Mouse (Mus musculus) erythroblast, embryonic 14.5 days (primary cell): ENCODE measurements around the gene Krtap5-2. TPM values are rescaled to one million over a fixed set of nuclear protein-coding genes. Genes with fewer than 3 reads are reported as not detected.
"Not testable (repeated sequence)": the region's sequence is repeated elsewhere in the genome, so short reads cannot be mapped to it uniquely, and the experiment has no call there.

ENCODE experiments used
- H3K27me3 ChIP-seq: 2 replicates; pipeline ENCODE4 v1.6.1; 2012; ENCODE audit warnings: inconsistent platforms; ENCODE audit not compliant: control insufficient read depth
- H3K36me3 ChIP-seq: 2 replicates; pipeline ENCODE4 v1.6.1; 2012; ENCODE audit warnings: mild to moderate bottlenecking, inconsistent platforms; ENCODE audit not compliant: control insufficient read depth
- H3K4me1 ChIP-seq: 2 replicates; pipeline ENCODE4 v1.6.1; 2012; ENCODE audit warnings: inconsistent platforms; ENCODE audit not compliant: control insufficient read depth
- H3K4me3 ChIP-seq: replicated peaks from 2 replicates; pipeline ENCODE3; 2012; ENCODE audit warnings: moderate library complexity, mild to moderate bottlenecking, inconsistent platforms
- H3K9me3 ChIP-seq: 2 replicates; pipeline ENCODE4 v1.6.1; 2012; ENCODE audit warnings: low read length, inconsistent platforms, mixed read lengths; ENCODE audit not compliant: control insufficient read depth
- GATA1 ChIP-seq: IDR thresholded peaks from 2 replicates; pipeline ENCODE4 v1.6.1; 2012; ENCODE audit warnings: low read length, inconsistent platforms, mixed read lengths
- TAL1 ChIP-seq: IDR thresholded peaks from 3 replicates; pipeline ENCODE4 v1.6.1; 2012; ENCODE audit warnings: low read length, inconsistent platforms, mixed read lengths
- polyA plus RNA-seq: library from polyadenylated mRNA; stranded (reverse); fragments of >175 nt; gene quantifications from 2 replicates; pipeline ENCODE4 v1.2.3, GENCODE M21; 2012

Gene Krtap5-2
- polyA plus RNA-seq, 1 experiment: not detected

- H3K9me3 ChIP-seq: no peaks in the 10 kb centered on the region
- no peak for TF ChIP-seq TAL1
- TF ChIP-seq GATA1: no peak
- no peaks in the 10 kb centered on the region for H3K4me1 ChIP-seq
These were observed 5.2 kb upstream of the Krtap5-2 start for GRCm38 (mm10) chr7:142181021-142181420.

GRCm38 (mm10) chr7:142178685-142179084 is 2.9 kb upstream of the Krtap5-2 start:
- Histone ChIP-seq H3K36me3 (no peaks in the 10 kb centered on the region), H3K27me3 (no peaks in the 10 kb centered on the region), H3K9me3 (no peaks in the 10 kb centered on the region), H3K4me1 (no peaks in the 10 kb centered on the region), H3K4me3 (no peak overlapping the region)
- TF ChIP-seq GATA1 (no peak), TAL1 (no peak)

More at GRCm38 (mm10) chr7:142181021-142181420, 5.2 kb upstream of the Krtap5-2 start:
- Histone ChIP-seq H3K27me3 (no peaks in the 10 kb centered on the region), H3K4me3 (no peak overlapping the region), H3K36me3 (no peaks in the 10 kb centered on the region)

DNA sequence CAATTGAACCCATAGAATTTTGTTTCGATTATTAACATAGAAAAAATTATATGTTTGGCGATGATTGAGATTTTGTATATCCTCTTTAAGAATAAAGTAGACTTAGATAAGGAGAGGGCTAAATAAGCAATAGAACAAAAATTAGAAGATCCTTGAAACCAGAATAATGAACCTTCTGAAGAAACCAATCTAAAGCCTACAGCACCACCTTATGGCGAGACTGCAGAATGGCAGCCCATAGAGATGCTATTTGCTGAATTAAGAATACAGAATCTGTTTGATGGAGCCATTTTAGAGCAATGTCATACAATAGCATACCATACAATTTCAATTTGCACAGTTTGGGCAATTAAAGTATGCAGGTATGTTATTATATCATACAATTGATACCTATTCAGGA is 6.0 kb downstream of the Krtap5-2 start:
- Histone ChIP-seq H3K4me3 (no peak overlapping the region), H3K4me1 (no peaks in the 10 kb centered on the region), H3K27me3 (no peaks in the 10 kb centered on the region), H3K9me3 (no peaks in the 10 kb centered on the region), H3K36me3 (no peaks in the 10 kb centered on the region)
- TF ChIP-seq GATA1 (no peak), TAL1 (no peak)

DNA sequence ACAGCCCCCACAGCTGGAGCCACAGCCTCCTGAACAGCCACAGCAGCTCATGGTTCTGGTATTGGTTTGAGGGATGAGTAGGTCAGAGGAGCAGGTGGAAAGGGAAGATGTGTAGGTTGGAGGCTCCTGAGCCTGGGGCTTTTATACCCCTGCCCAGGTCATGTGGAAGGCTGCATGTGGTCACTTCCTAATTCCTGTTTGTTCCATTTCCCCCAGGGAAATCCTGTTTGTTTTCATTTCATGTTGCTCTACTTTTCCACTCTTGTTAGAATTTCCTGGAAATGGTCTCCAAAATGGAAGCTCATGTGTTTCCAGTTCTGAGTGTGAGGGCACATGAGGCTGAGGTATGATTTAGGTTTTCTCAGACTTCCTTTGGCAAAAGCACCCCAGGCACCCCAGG is 10.2 kb downstream of the Krtap5-2 start, which contains the start of gene Gm4553:
TSS of gene Gm4553 (minus strand) at position 101 of the 400 bp plus-strand sequence.
- not testable (repeated sequence) for H3K27me3 ChIP-seq, H3K4me3 ChIP-seq

DNA sequence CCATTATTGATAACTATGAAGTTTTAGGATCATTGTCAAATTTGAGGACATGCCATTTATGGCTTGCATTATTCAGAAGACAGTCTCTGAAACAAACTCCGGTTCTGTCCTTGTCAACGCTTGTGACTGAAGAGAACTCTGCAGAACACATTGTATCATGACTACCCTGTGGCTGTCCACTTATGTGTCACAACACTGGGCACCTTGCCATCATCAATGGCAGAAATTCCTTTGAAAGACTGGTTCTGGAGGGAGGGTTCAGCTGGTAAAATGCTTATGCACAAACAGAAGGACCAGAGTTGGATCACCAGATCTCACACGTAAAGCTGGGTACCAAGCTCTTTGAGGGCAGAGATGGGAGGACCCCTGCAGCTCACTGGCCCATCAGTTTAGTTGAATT is 16.4 kb downstream of the Krtap5-2 start:
- TF ChIP-seq GATA1: no peak
- TF ChIP-seq TAL1: no peak
- Histone ChIP-seq H3K4me3 (no peak overlapping the region), H3K4me1 (no peaks in the 10 kb centered on the region), H3K27me3 (no peaks in the 10 kb centered on the region), H3K9me3 (no peaks in the 10 kb centered on the region), H3K36me3 (no peaks in the 10 kb centered on the region)

More for the DNA sequence above, 10.2 kb downstream of the Krtap5-2 start, which contains the start of gene Gm4553:
- not testable (repeated sequence) for H3K4me1 ChIP-seq, H3K9me3 ChIP-seq, H3K36me3 ChIP-seq

DNA sequence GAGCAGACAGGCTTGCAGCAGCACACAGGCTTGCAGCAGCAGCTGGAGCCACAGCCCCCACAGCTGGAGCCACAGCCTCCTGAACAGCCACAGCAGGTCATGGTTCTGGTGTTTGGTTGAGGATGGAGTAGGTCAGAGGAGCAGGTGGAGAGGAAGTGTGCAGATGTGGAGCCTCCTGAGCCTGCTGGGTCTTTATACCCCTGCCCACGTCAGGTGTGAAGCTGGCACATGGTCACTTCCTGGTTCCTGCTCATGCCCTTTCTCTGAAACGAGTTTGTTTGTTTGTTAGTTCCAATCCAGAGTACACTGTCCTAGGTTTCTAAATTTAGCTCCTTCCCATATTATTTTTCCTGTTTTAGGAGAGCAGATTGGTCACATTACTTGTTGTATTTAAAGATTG is 18.8 kb downstream of the Krtap5-2 start, which contains the start of gene Gm29735:
TSS of gene Gm29735 (minus strand) at position 101 of the 400 bp plus-strand sequence.
- H3K4me3 ChIP-seq, H3K27me3 ChIP-seq, H3K9me3 ChIP-seq, H3K36me3 ChIP-seq, H3K4me1 ChIP-seq: not testable (repeated sequence)

DNA sequence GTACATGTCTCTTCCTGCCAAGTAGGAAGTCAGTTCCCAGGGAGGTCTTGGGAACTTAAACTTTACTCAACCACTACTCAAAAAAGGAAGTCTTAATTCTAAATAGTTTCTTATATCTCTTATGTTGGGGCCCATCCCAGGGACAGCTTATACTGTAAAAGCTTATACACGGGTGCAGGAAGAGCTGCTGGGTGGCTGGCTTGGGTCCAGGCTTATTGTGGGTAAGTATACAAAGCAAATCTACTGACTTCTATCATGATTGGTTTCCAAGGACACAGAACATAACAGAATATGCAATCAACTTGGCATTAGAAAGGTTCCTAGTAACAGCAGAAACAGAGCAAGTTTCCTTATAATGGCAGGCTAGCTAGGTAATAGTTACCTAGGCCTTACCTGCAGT is 20.5 kb downstream of the Krtap5-2 start:
- Histone ChIP-seq H3K4me3 (no peak overlapping the region), H3K4me1 (no peaks in the 10 kb centered on the region), H3K27me3 (no peaks in the 10 kb centered on the region), H3K36me3 (no peaks in the 10 kb centered on the region), H3K9me3 (no peaks in the 10 kb centered on the region)
- no peak for TF ChIP-seq TAL1
- TF ChIP-seq GATA1: no peak

- TF ChIP-seq GATA1 (no peak), TAL1 (no peak)
- Histone ChIP-seq H3K4me3 (no peak overlapping the region), H3K27me3 (no peaks in the 10 kb centered on the region), H3K9me3 (no peaks in the 10 kb centered on the region), H3K36me3 (no peaks in the 10 kb centered on the region), H3K4me1 (no peaks in the 10 kb centered on the region)
These were observed 23.6 kb downstream of the Krtap5-2 start for GRCm38 (mm10) chr7:142152191-142152590.

- H3K9me3 ChIP-seq: no peaks in the 10 kb centered on the region
- no peak overlapping the region for H3K4me3 ChIP-seq
- H3K27me3 ChIP-seq: no peaks in the 10 kb centered on the region
- no peaks in the 10 kb centered on the region for H3K4me1 ChIP-seq
- TF ChIP-seq GATA1: no peak
- TF ChIP-seq TAL1: no peak
- no peaks in the 10 kb centered on the region for H3K36me3 ChIP-seq
These were observed 27.2 kb downstream of the Krtap5-2 start for GRCm38 (mm10) chr7:142148633-142149032.

DNA sequence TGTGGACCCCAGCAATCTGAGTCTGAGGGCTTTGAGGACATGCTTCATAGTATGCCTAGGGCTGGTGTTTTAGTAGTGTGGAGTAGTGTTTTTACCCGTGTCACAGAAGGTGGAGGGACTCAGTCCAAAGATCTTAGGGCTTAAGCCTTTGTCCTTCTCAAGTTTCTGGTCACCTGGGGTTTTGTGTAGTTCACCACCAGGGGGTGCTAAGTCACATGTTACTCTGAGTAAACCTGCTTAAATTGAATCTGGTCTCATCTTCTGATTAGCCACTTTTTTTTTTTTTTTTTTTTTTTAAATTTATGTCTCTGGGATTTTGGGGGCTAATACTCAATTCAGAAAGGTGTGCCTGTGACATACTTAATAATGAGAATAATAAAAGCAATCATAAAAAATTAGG is 29.8 kb downstream of the Krtap5-2 start:
- Histone ChIP-seq H3K4me1 (no peaks in the 10 kb centered on the region), H3K9me3 (no peaks in the 10 kb centered on the region), H3K4me3 (no peak overlapping the region), H3K36me3 (no peaks in the 10 kb centered on the region), H3K27me3 (no peaks in the 10 kb centered on the region)
- no peak for TF ChIP-seq GATA1
- no peak for TF ChIP-seq TAL1
